Mouse (Mus musculus): ENCODE measurements around the gene Tnks2. TPM values are rescaled to one million over a fixed set of nuclear protein-coding genes. Genes with fewer than 3 reads are reported as not detected.

Tnks2 gene
- polyA plus RNA-seq, 1 experiment from 2014 or later: 19.0 TPM

DNA sequence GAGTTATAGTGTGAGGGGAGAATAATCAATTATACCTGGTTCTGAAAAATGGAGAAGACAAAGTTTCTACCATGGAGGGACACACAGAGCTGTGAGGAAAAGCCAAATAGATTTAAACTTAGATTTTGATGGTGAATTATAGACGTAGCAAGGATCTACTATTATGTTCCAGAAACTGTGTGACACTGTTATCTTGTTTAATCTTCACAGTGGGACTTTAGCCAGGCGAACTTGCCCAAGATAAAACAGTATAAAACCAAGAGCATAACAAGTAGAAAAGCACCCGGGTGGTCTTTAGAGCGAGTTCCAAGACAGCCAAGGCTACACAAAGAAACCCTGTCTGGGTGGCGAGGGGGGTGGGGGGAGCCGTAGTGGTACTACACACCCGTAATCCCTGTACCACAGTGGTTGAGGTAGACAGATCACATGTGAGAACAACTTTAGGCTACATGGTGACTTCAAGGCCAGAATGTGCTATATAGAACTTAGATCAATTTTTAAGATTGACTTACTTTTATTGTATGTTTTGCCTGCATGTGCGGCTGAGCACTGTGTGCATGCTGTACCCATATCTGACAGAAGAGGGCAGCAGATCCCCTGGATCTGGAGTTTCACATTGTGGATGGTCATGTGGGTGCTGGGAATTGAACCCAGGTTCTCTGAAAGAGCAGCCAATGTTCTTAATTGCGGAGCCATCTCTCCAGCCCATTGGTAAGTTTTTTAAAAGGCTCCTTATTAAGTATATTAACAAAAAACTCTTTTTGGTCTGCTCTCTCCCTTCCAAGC lies 32.0 kb upstream of the Tnks2 start:
- no peak overlapping the region for H3K27ac ChIP-seq (ENCODE audit: low read depth, low read length)
- H3K27me3 ChIP-seq (replicated peaks; ENCODE audit: control insufficient read depth, insufficient read depth, low read length): no peaks in the 10 kb centered on the region
- H3K4me2 ChIP-seq (ENCODE audit: low read length): no peak overlapping the region
- no peaks in the 10 kb centered on the region for H3K36me3 ChIP-seq (ENCODE audit: control insufficient read depth, insufficient read depth, low read length)
- no peak for ATAC-seq
- no peaks in the 10 kb centered on the region for H3K4me1 ChIP-seq (ENCODE audit: control insufficient read depth, insufficient read depth, low read depth, low read length)
- WGBS: 71% methylated on average over 9 of the region's 9 CpGs
- H3K4me3 ChIP-seq (ENCODE audit: low read length): no peak overlapping the region
- no peak overlapping the region for H3K9ac ChIP-seq (ENCODE audit: low read depth, low read length)
- no peaks in the 10 kb centered on the region for H3K9me3 ChIP-seq (ENCODE audit: control insufficient read depth, low read length)

DNA sequence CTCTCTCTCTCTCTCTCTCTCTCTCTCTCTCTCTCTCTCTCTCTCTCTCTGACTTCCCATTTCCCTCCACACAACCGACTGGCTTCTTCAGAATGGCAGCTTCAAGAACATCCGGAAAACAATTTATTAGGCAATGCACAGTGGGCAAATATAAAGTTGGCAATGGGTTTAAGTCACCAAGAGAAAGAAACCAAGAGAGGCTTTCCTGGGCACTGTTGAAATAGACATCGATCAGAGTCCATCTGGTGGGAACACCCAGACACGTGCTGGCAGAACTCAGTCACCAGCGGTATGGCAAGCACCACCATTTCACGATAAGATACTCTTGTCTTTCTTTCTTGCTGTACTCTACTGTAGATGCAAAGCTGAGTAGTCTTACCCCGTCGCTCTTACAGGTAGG lies 30.6 kb upstream of the Tnks2 start:
- Histone ChIP-seq H3K9ac (ENCODE audit: low read depth, low read length) (no peak overlapping the region), H3K9me3 (ENCODE audit: control insufficient read depth, low read length) (no peaks in the 10 kb centered on the region), H3K27me3 (replicated peaks; ENCODE audit: control insufficient read depth, insufficient read depth, low read length) (no peaks in the 10 kb centered on the region), H3K4me3 (ENCODE audit: low read length) (no peak overlapping the region), H3K4me2 (ENCODE audit: low read length) (no peak overlapping the region), H3K27ac (ENCODE audit: low read depth, low read length) (no peak overlapping the region), H3K4me1 (ENCODE audit: control insufficient read depth, insufficient read depth, low read depth, low read length) (no peaks in the 10 kb centered on the region), H3K36me3 (ENCODE audit: control insufficient read depth, insufficient read depth, low read length) (no peaks in the 10 kb centered on the region)
- ATAC-seq: no peak
- WGBS: 95% methylated on average over 8 of the region's 8 CpGs

- Histone ChIP-seq H3K9ac (ENCODE audit: low read depth, low read length) (no peak overlapping the region), H3K4me2 (ENCODE audit: low read length) (no peak overlapping the region), H3K36me3 (ENCODE audit: control insufficient read depth, insufficient read depth, low read length) (no peaks in the 10 kb centered on the region), H3K4me3 (ENCODE audit: low read length) (no peak overlapping the region), H3K27me3 (replicated peaks; ENCODE audit: control insufficient read depth, insufficient read depth, low read length) (no peaks in the 10 kb centered on the region), H3K27ac (ENCODE audit: low read depth, low read length) (no peak overlapping the region), H3K9me3 (ENCODE audit: control insufficient read depth, low read length) (no peaks in the 10 kb centered on the region), H3K4me1 (ENCODE audit: control insufficient read depth, insufficient read depth, low read depth, low read length) (peaks cover 3% of the 10 kb centered on the region; the same call in 1 of the 2 replicates)
- WGBS: 91% methylated on average over 2 of the region's 2 CpGs
- ATAC-seq: no peak
These were observed 27.2 kb upstream of the Tnks2 start for GRCm38 (mm10) chr19:36806842-36807241.

- WGBS: 46% methylated on average over 21 of the region's 21 CpGs
- H3K4me2 ChIP-seq (ENCODE audit: low read length): peak overlapping the region; percentile 39
- no peak overlapping the region for H3K9ac ChIP-seq (ENCODE audit: low read depth, low read length)
These were observed 25.5 kb upstream of the Tnks2 start for GRCm38 (mm10) chr19:36808426-36809105.

DNA sequence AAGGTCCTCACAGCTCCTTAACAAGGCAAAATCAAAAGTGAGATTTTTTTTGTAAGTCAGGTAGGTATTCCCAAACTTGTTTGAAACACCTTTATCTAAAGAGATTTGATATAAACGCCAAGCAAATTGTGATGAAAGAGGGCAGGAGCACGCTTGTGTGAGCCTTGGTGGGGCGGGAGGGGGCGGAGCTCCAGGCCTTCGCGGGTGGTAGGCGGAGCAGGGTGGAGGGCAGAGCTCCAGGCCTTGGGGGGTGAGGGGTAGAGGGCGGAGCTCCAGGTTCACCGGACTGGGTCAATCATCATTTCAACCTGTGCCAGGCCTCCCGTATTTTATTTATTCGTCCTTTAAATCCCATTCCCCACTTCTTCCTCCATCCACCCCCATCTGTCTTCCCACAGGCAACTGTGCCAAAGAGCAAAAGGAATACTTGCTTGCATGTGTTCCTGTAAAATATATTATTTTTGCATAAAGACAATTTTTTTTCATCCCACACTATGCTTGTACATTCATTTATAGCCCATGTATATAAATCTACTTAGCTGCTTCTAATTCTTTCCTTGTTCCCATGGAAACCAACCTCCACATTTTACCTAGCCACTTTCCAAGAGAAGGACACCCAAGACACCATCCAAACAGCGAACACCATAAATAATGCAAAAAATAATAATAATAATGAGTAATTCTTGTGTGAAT lies 24.4 kb upstream of the Tnks2 start:
- Histone ChIP-seq H3K27ac (ENCODE audit: low read depth, low read length) (no peak overlapping the region), H3K4me2 (ENCODE audit: low read length) (no peak overlapping the region), H3K36me3 (ENCODE audit: control insufficient read depth, insufficient read depth, low read length) (no peaks in the 10 kb centered on the region), H3K4me3 (ENCODE audit: low read length) (no peak overlapping the region), H3K9ac (ENCODE audit: low read depth, low read length) (no peak overlapping the region), H3K9me3 (ENCODE audit: control insufficient read depth, low read length) (no peaks in the 10 kb centered on the region), H3K4me1 (ENCODE audit: control insufficient read depth, insufficient read depth, low read depth, low read length) (peaks cover 3% of the 10 kb centered on the region; the same call in 1 of the 2 replicates), H3K27me3 (replicated peaks; ENCODE audit: control insufficient read depth, insufficient read depth, low read length) (no peaks in the 10 kb centered on the region)
- 40% methylated on average over 12 of the region's 12 CpGs for WGBS
- peak; percentile 37; the same call in 1 of the 2 replicates for ATAC-seq

More at GRCm38 (mm10) chr19:36808426-36809105, 25.5 kb upstream of the Tnks2 start:
- Histone ChIP-seq H3K27ac (ENCODE audit: low read depth, low read length) (no peak overlapping the region), H3K4me1 (ENCODE audit: control insufficient read depth, insufficient read depth, low read depth, low read length) (peaks cover 3% of the 10 kb centered on the region; the same call in 1 of the 2 replicates), H3K27me3 (replicated peaks; ENCODE audit: control insufficient read depth, insufficient read depth, low read length) (no peaks in the 10 kb centered on the region), H3K4me3 (ENCODE audit: low read length) (no peak overlapping the region), H3K36me3 (ENCODE audit: control insufficient read depth, insufficient read depth, low read length) (no peaks in the 10 kb centered on the region), H3K9me3 (ENCODE audit: control insufficient read depth, low read length) (no peaks in the 10 kb centered on the region)
- no peak for ATAC-seq

- no peaks in the 10 kb centered on the region for H3K27me3 ChIP-seq (replicated peaks; ENCODE audit: control insufficient read depth, insufficient read depth, low read length)
- H3K27ac ChIP-seq (ENCODE audit: low read depth, low read length): no peak overlapping the region
- H3K9me3 ChIP-seq (ENCODE audit: control insufficient read depth, low read length): no peaks in the 10 kb centered on the region
- no peak overlapping the region for H3K4me3 ChIP-seq (ENCODE audit: low read length)
- no peak overlapping the region for H3K9ac ChIP-seq (ENCODE audit: low read depth, low read length)
- H3K36me3 ChIP-seq (ENCODE audit: control insufficient read depth, insufficient read depth, low read length): no peaks in the 10 kb centered on the region
- H3K4me1 ChIP-seq (ENCODE audit: control insufficient read depth, insufficient read depth, low read depth, low read length): peaks cover 3% of the 10 kb centered on the region; the same call in 1 of the 2 replicates
- no peak; the same call in 1 of the 2 replicates for ATAC-seq
- 31% methylated on average over 8 of the region's 8 CpGs for WGBS
- H3K4me2 ChIP-seq (ENCODE audit: low read length): no peak overlapping the region
These were observed 22.0 kb upstream of the Tnks2 start for GRCm38 (mm10) chr19:36812011-36812410.

- WGBS: 22% methylated on average over 32 of the region's 32 CpGs
- H3K36me3 ChIP-seq (ENCODE audit: control insufficient read depth, insufficient read depth, low read length): no peaks in the 10 kb centered on the region
- H3K9me3 ChIP-seq (ENCODE audit: control insufficient read depth, low read length): no peaks in the 10 kb centered on the region
- H3K27ac ChIP-seq (ENCODE audit: low read depth, low read length): no peak overlapping the region
- no peaks in the 10 kb centered on the region; the same call in 1 of the 2 replicates for H3K4me1 ChIP-seq (ENCODE audit: control insufficient read depth, insufficient read depth, low read depth, low read length)
- peak overlapping the region; percentile 19; the same call in 1 of the 2 replicates for H3K4me3 ChIP-seq (ENCODE audit: low read length)
- peak overlapping the region; percentile 51 for H3K4me2 ChIP-seq (ENCODE audit: low read length)
- H3K27me3 ChIP-seq (replicated peaks; ENCODE audit: control insufficient read depth, insufficient read depth, low read length): no peaks in the 10 kb centered on the region
- ATAC-seq: peak; percentile 73
- H3K9ac ChIP-seq (ENCODE audit: low read depth, low read length): no peak overlapping the region
These were observed 18.4 kb upstream of the Tnks2 start for GRCm38 (mm10) chr19:36815396-36816271.

- H3K27me3 ChIP-seq (replicated peaks; ENCODE audit: control insufficient read depth, insufficient read depth, low read length): no peaks in the 10 kb centered on the region
- H3K4me3 ChIP-seq (ENCODE audit: low read length): peak overlapping the region; percentile 39
- H3K36me3 ChIP-seq (ENCODE audit: control insufficient read depth, insufficient read depth, low read length): no peaks in the 10 kb centered on the region
- peak overlapping the region; percentile 67 for H3K9ac ChIP-seq (ENCODE audit: low read depth, low read length)
- H3K9me3 ChIP-seq (ENCODE audit: control insufficient read depth, low read length): no peaks in the 10 kb centered on the region
- H3K4me1 ChIP-seq (ENCODE audit: control insufficient read depth, insufficient read depth, low read depth, low read length): no peaks in the 10 kb centered on the region; the same call in 1 of the 2 replicates
- H3K4me2 ChIP-seq (ENCODE audit: low read length): peak overlapping the region; percentile 70
- 4% methylated on average over 22 of the region's 22 CpGs for WGBS
- peak; percentile 66 for ATAC-seq
- 0 out of 2 replicates have a peak overlapping the region, but pooled peaks have one; percentile 24 for H3K27ac ChIP-seq (ENCODE audit: low read depth, low read length)
These were observed 15.7 kb upstream of the Tnks2 start for GRCm38 (mm10) chr19:36818141-36818885.

Measured in hindbrain, embryonic 16.5 days (tissue).